Mouse (Mus musculus) left cerebral cortex, adult 11 months (tissue): ENCODE results near the gene Arid1a.

Source experiments
- DNase-seq: peaks from one replicate; pipeline ENCODE4 v3.0.0; 2022; ENCODE audit warnings: low spot score

The Arid1a gene

GRCm38 (mm10) chr4:133730122-133730521 is 26.4 kb downstream of the Arid1a start:
- no peak for DNase-seq

GRCm38 (mm10) chr4:133729541-133730093 is 27.0 kb downstream of the Arid1a start:
- DNase-seq: peak; percentile 66

GRCm38 (mm10) chr4:133729007-133729406 is 27.6 kb downstream of the Arid1a start:
- no peak for DNase-seq

- no peak for DNase-seq
Measured at GRCm38 (mm10) chr4:133728256-133728655, 28.3 kb downstream of the Arid1a start.

GRCm38 (mm10) chr4:133725706-133726105 is 30.9 kb downstream of the Arid1a start:
- DNase-seq: no peak

GRCm38 (mm10) chr4:133719791-133720190 is 36.8 kb downstream of the Arid1a start:
- no peak for DNase-seq

GRCm38 (mm10) chr4:133712755-133713154 is 43.8 kb downstream of the Arid1a start:
- DNase-seq: no peak

GRCm38 (mm10) chr4:133711307-133712076 is 45.1 kb downstream of the Arid1a start:
- no peak for DNase-seq

GRCm38 (mm10) chr4:133709395-133709794 is 47.2 kb downstream of the Arid1a start:
- no peak for DNase-seq

- no peak for DNase-seq
Measured at GRCm38 (mm10) chr4:133707464-133707863, 49.1 kb downstream of the Arid1a start.

- DNase-seq: peak; percentile 37
Measured at GRCm38 (mm10) chr4:133706956-133707355, 49.6 kb downstream of the Arid1a start.

GRCm38 (mm10) chr4:133705062-133705461 is 51.5 kb downstream of the Arid1a start:
- no peak for DNase-seq

GRCm38 (mm10) chr4:133700905-133701368 is 55.6 kb downstream of the Arid1a start:
- peak; percentile 37 for DNase-seq

GRCm38 (mm10) chr4:133695363-133695762 is 61.2 kb downstream of the Arid1a start:
- no peak for DNase-seq

GRCm38 (mm10) chr4:133690252-133690651 is 66.3 kb downstream of the Arid1a start:
- DNase-seq: no peak

GRCm38 (mm10) chr4:133688417-133689067 is 68.0 kb downstream of the Arid1a start:
- DNase-seq: no peak

- DNase-seq: no peak
Measured at GRCm38 (mm10) chr4:133687126-133687525, 69.4 kb downstream of the Arid1a start.

GRCm38 (mm10) chr4:133686512-133686911 is 70.1 kb downstream of the Arid1a start:
- DNase-seq: no peak

- DNase-seq: no peak
Measured at GRCm38 (mm10) chr4:133680206-133680786, 76.3 kb downstream of the Arid1a start.

GRCm38 (mm10) chr4:133679629-133680028 is 76.9 kb downstream of the Arid1a start:
- DNase-seq: no peak

- no peak for DNase-seq
Measured at GRCm38 (mm10) chr4:133677266-133677665, 79.3 kb downstream of the Arid1a start.

GRCm38 (mm10) chr4:133676189-133676588 is 80.4 kb downstream of the Arid1a start:
- no peak for DNase-seq

GRCm38 (mm10) chr4:133675594-133676016 is 81.0 kb downstream of the Arid1a start:
- DNase-seq: no peak
